Mouse (Mus musculus): ENCODE data around the gene Myo18a. TPM values are rescaled to one million over a fixed set of nuclear protein-coding genes. Genes with fewer than 3 reads are reported as not detected.

Myo18a gene
- polyA plus RNA-seq, 1 experiment from 2014 or later = 16.0 TPM

DNA sequence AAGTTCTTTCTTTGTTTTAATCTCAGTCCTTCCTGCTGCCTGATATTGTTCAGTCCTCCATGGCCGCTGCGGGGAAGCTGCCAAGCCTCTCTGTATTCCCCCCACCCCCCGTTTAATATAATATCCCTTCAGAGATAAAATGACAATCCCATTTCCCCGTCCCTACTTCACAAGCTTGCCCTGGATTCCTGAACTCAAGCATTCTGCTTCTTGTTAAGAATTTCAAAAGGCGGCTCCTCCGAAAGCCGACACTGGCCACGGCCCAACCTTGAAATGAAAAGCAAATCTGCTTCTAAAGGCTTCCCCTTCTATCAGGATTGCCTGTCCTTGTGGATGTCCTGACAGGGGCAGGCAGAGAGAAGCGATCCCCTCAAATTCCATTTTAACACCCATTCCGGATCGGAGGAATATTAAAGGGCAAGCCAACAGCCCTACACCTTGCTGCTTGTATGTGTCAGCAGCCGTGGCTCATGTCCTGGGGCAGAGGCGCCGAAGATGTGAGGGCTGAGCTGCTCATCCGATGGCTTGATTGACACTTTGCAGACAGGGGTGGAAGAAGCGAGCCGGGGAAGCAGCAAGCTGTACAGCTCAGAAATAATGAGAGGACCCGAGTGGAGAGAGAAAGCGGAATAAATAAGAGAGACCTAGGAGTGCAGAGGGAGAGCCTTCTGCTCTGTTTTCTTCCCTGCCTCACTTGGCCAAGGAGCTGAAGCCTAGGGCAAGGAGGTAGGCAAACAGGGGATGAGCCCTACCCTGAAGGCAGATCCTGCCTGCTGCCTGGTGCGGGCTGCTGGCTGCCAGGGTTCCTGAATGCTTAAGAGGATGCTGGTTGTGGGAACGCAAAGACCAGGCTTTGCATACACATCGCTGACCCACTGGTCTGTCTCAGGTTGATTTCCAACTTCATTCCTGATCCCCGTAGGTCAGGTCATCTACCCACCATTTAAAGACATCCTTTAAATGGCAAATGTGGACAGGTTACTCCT is 134.1 kb downstream of the Myo18a start:
- no peak for ATAC-seq (ENCODE audit: low read depth)
- H3K4me2 ChIP-seq (ENCODE audit: low read depth, low read length) = no peak overlapping the region
- H3K27me3 ChIP-seq (ENCODE audit: control insufficient read depth, insufficient read depth, low read depth, low read length) = peaks cover 19% of the 10 kb centered on the region
- H3K27ac ChIP-seq (ENCODE audit: low read length) = no peak overlapping the region
- no peak overlapping the region for H3K4me3 ChIP-seq (ENCODE audit: low read depth, low read length)
- peaks cover 6% of the 10 kb centered on the region; the same call in 1 of the 2 replicates for H3K4me1 ChIP-seq (ENCODE audit: control insufficient read depth, low read depth, low read length)
- H3K9me3 ChIP-seq (replicated peaks; ENCODE audit: control insufficient read depth, low read length) = no peaks in the 10 kb centered on the region
- no peak overlapping the region for H3K9ac ChIP-seq (ENCODE audit: low read depth, low read length)
- no peaks in the 10 kb centered on the region for H3K36me3 ChIP-seq (ENCODE audit: control insufficient read depth, insufficient read depth)
- WGBS (ENCODE audit: insufficient replicate concordance) = 33% methylated on average over 23 of the region's 23 CpGs

DNA sequence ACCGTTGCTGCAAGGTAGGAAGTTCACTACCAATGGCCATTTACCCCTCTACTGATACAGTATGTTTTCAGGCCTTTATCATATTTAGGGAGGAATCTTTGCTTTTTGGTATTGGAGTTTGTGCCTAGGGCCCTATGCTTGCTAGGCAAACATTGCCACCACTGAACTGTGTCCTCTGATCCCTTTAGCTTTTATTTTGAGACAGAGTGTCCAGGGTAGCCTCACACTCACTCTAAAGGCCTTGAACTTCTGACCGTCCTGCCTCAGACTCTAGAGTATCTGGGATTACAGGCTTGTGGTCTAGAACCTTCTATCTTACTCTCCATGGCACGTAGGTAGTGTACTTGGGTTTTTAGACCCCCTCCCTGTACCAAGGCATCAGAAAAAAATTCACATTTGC is 137.1 kb downstream of the Myo18a start:
- Histone ChIP-seq H3K27me3 (ENCODE audit: control insufficient read depth, insufficient read depth, low read depth, low read length) (peaks cover 16% of the 10 kb centered on the region), H3K4me1 (ENCODE audit: control insufficient read depth, low read depth, low read length) (peaks cover 4% of the 10 kb centered on the region; the same call in 1 of the 2 replicates), H3K36me3 (ENCODE audit: control insufficient read depth, insufficient read depth) (no peaks in the 10 kb centered on the region), H3K4me3 (ENCODE audit: low read depth, low read length) (no peak overlapping the region), H3K4me2 (ENCODE audit: low read depth, low read length) (no peak overlapping the region), H3K27ac (ENCODE audit: low read length) (peak overlapping the region; percentile 56), H3K9ac (ENCODE audit: low read depth, low read length) (no peak overlapping the region), H3K9me3 (replicated peaks; ENCODE audit: control insufficient read depth, low read length) (no peaks in the 10 kb centered on the region)
- WGBS (ENCODE audit: insufficient replicate concordance) = 52% methylated on average over 3 of the region's 3 CpGs
- ATAC-seq (ENCODE audit: low read depth) = peak; percentile 70

DNA sequence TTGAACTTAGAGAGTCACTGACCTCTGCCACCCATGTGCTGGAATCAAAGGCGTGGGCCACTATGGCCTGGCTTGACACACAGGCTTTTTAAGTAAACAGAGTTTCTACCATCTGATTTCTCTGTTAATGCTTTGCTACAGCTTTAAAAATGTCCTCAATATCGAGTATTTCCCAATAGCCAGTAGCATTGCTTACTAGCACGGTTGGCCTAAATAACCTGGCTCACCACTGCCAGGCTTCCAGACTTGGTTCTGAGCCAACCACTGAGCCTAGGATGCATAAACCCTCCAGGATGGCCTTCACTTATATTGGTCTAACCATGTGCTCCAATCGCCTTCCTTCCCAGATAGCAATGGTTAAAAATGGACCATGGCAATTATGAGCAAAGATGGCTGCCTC is 137.7 kb downstream of the Myo18a start:
- Histone ChIP-seq H3K4me1 (ENCODE audit: control insufficient read depth, low read depth, low read length) (peaks cover 3% of the 10 kb centered on the region; the same call in 1 of the 2 replicates), H3K9me3 (replicated peaks; ENCODE audit: control insufficient read depth, low read length) (no peaks in the 10 kb centered on the region), H3K27me3 (ENCODE audit: control insufficient read depth, insufficient read depth, low read depth, low read length) (peaks cover 16% of the 10 kb centered on the region), H3K36me3 (ENCODE audit: control insufficient read depth, insufficient read depth) (no peaks in the 10 kb centered on the region), H3K9ac (ENCODE audit: low read depth, low read length) (no peak overlapping the region), H3K4me2 (ENCODE audit: low read depth, low read length) (no peak overlapping the region), H3K27ac (ENCODE audit: low read length) (peak overlapping the region; percentile 56), H3K4me3 (ENCODE audit: low read depth, low read length) (no peak overlapping the region)
- WGBS (ENCODE audit: insufficient replicate concordance) = 50% methylated on average over 4 of the region's 4 CpGs
- ATAC-seq (ENCODE audit: low read depth) = peak; percentile 67

- Histone ChIP-seq H3K9me3 (replicated peaks; ENCODE audit: control insufficient read depth, low read length) (no peaks in the 10 kb centered on the region), H3K9ac (ENCODE audit: low read depth, low read length) (no peak overlapping the region), H3K27ac (ENCODE audit: low read length) (no peak overlapping the region), H3K36me3 (ENCODE audit: control insufficient read depth, insufficient read depth) (no peaks in the 10 kb centered on the region), H3K4me3 (ENCODE audit: low read depth, low read length) (no peak overlapping the region), H3K4me2 (ENCODE audit: low read depth, low read length) (no peak overlapping the region), H3K4me1 (ENCODE audit: control insufficient read depth, low read depth, low read length) (peaks cover 3% of the 10 kb centered on the region; the same call in 1 of the 2 replicates), H3K27me3 (ENCODE audit: control insufficient read depth, insufficient read depth, low read depth, low read length) (peaks cover 16% of the 10 kb centered on the region)
- ATAC-seq (ENCODE audit: low read depth) = no peak
- 38% methylated on average over 5 of the region's 5 CpGs for WGBS (ENCODE audit: insufficient replicate concordance)
Measured at GRCm38 (mm10) chr11:77901366-77901765, 138.3 kb downstream of the Myo18a start.

DNA sequence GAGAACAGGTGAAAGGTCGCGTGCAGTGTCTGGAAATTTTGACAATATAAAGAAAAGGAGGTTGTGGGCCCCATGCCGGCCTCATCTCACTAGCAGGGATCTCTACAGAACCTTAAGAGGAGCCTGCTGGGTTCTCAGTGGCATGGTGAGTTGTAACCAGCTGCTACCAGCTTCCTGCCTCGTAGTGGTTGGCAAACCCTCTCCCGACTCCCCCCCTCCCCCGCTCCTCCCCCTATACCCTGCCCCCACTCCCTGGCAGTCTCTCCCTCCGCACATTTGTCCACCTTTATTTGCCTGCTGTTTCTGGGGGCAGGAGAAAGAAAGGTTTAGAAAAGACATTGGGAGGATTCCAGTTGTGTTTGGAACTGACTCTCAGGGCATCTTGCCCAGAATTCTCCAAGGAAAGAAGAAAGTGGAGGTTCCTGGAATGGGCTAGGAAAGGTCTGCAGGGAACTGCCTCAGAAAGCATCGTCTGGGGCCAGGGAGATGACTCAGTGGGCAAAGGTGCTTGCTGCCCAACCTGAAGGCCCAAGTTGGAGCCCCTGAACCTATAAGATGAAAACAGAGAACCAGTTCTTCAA is 138.8 kb downstream of the Myo18a start:
- H3K4me3 ChIP-seq (ENCODE audit: low read depth, low read length) = no peak overlapping the region
- no peak for ATAC-seq (ENCODE audit: low read depth)
- peaks cover 3% of the 10 kb centered on the region; the same call in 1 of the 2 replicates for H3K4me1 ChIP-seq (ENCODE audit: control insufficient read depth, low read depth, low read length)
- H3K27me3 ChIP-seq (ENCODE audit: control insufficient read depth, insufficient read depth, low read depth, low read length) = peaks cover 12% of the 10 kb centered on the region
- WGBS (ENCODE audit: insufficient replicate concordance) = 47% methylated on average over 8 of the region's 8 CpGs
- H3K9ac ChIP-seq (ENCODE audit: low read depth, low read length) = no peak overlapping the region
- H3K27ac ChIP-seq (ENCODE audit: low read length) = no peak overlapping the region
- H3K9me3 ChIP-seq (replicated peaks; ENCODE audit: control insufficient read depth, low read length) = no peaks in the 10 kb centered on the region
- H3K4me2 ChIP-seq (ENCODE audit: low read depth, low read length) = no peak overlapping the region
- no peaks in the 10 kb centered on the region for H3K36me3 ChIP-seq (ENCODE audit: control insufficient read depth, insufficient read depth)

DNA sequence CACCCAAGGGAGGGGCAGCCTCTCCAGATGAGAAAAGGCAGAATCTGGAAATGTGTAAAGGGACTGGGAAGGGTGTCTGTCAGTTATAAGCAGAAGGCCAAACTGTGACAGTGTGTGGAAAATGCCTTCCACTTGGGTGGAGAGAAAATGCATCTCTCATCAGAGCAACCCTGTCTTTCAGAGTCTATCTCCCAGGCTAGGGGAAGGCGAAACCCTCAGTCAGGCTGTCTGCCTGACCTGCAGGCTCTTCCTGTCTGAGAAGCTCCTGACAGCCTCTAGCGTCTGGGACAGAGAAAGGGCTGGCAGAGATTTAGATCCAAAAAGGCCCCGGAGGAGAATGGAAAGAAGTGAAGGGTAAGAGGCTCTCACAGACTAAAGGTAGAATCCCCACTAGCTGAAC is 140.7 kb downstream of the Myo18a start:
- no peak overlapping the region for H3K4me3 ChIP-seq (ENCODE audit: low read depth, low read length)
- H3K9me3 ChIP-seq (replicated peaks; ENCODE audit: control insufficient read depth, low read length) = no peaks in the 10 kb centered on the region
- H3K27me3 ChIP-seq (ENCODE audit: control insufficient read depth, insufficient read depth, low read depth, low read length) = peaks cover 5% of the 10 kb centered on the region; the same call in 1 of the 2 replicates
- no peak overlapping the region for H3K9ac ChIP-seq (ENCODE audit: low read depth, low read length)
- WGBS (ENCODE audit: insufficient replicate concordance) = 35% methylated on average over 3 of the region's 3 CpGs
- H3K4me1 ChIP-seq (ENCODE audit: control insufficient read depth, low read depth, low read length) = peaks cover 3% of the 10 kb centered on the region; the same call in 1 of the 2 replicates
- ATAC-seq (ENCODE audit: low read depth) = no peak
- no peak overlapping the region for H3K4me2 ChIP-seq (ENCODE audit: low read depth, low read length)
- no peak overlapping the region for H3K27ac ChIP-seq (ENCODE audit: low read length)
- H3K36me3 ChIP-seq (ENCODE audit: control insufficient read depth, insufficient read depth) = no peaks in the 10 kb centered on the region

DNA sequence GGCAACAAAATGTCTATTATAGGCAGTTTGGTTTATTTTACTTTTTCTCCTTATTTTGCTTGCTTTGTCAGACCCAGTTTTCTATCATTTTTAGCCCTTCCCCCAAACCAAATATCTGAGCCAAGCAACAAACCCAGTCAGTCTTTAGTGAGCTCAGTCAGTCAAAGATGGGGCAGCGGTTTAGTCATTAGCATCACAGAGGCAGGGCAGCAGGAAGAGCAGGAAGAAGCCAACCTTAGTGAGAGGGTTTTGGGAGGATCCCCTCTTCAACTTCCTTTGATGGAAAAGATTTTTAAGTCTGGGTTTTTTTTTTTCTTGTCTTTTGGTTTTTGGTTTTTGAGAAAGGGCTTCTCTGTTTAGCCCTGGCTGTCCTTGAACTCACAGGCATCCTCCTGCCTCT is 141.7 kb downstream of the Myo18a start:
- H3K27ac ChIP-seq (ENCODE audit: low read length) = no peak overlapping the region
- no peaks in the 10 kb centered on the region for H3K9me3 ChIP-seq (replicated peaks; ENCODE audit: control insufficient read depth, low read length)
- H3K4me2 ChIP-seq (ENCODE audit: low read depth, low read length) = no peak overlapping the region
- H3K4me1 ChIP-seq (ENCODE audit: control insufficient read depth, low read depth, low read length) = peaks cover 3% of the 10 kb centered on the region; the same call in 1 of the 2 replicates
- no peaks in the 10 kb centered on the region for H3K36me3 ChIP-seq (ENCODE audit: control insufficient read depth, insufficient read depth)
- 47% methylated on average over 1 of the region's 1 CpGs for WGBS (ENCODE audit: insufficient replicate concordance)
- H3K4me3 ChIP-seq (ENCODE audit: low read depth, low read length) = no peak overlapping the region
- no peak overlapping the region for H3K9ac ChIP-seq (ENCODE audit: low read depth, low read length)
- no peak for ATAC-seq (ENCODE audit: low read depth)
- H3K27me3 ChIP-seq (ENCODE audit: control insufficient read depth, insufficient read depth, low read depth, low read length) = peaks cover 5% of the 10 kb centered on the region; the same call in 1 of the 2 replicates

DNA sequence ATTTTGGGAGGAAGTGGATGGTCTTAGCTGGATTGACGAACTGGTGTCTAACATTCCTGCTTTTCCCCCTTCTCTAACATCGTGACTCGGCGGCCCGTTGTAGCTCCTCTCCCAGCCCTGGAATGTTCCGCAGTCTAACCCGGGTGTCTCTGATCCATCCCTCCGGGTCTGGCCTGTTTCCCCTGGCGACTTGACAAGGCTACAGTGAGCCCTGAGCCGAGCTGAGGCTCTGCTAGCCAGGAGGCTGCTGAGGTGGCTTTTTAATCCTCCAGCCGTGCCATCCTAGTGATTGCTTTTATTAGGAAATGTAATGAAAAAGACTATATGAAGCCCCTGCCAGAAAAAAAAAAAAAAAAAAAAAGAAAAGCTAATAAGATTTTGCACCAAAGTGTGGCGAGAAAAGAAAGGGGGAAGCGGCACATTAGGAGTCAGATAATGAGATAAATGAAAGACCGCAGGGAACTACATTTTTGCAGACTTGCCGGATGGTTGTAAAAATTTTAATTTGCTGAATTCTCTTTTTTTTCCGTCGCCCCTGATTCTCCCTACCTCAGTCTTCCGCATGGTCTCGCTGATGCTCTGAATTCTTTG is 143.1 kb downstream of the Myo18a start:
- WGBS (ENCODE audit: insufficient replicate concordance) = 44% methylated on average over 19 of the region's 19 CpGs
- Histone ChIP-seq H3K9ac (ENCODE audit: low read depth, low read length) (no peak overlapping the region), H3K36me3 (ENCODE audit: control insufficient read depth, insufficient read depth) (no peaks in the 10 kb centered on the region), H3K27ac (ENCODE audit: low read length) (no peak overlapping the region), H3K4me2 (ENCODE audit: low read depth, low read length) (no peak overlapping the region), H3K4me1 (ENCODE audit: control insufficient read depth, low read depth, low read length) (no peaks in the 10 kb centered on the region), H3K27me3 (ENCODE audit: control insufficient read depth, insufficient read depth, low read depth, low read length) (peaks cover 5% of the 10 kb centered on the region; the same call in 1 of the 2 replicates), H3K4me3 (ENCODE audit: low read depth, low read length) (no peak overlapping the region), H3K9me3 (replicated peaks; ENCODE audit: control insufficient read depth, low read length) (no peaks in the 10 kb centered on the region)
- no peak for ATAC-seq (ENCODE audit: low read depth)
